Mouse (Mus musculus): ENCODE measurements around the gene Tbxa2r. TPM values are rescaled to one million over a fixed set of nuclear protein-coding genes. Genes with fewer than 3 reads are reported as not detected.

Gene Tbxa2r
- polyA plus RNA-seq, 1 experiment from 2014 or later = 4.4 TPM

- WGBS = 94% methylated on average over 6 of the region's 6 CpGs
- H3K9me3 ChIP-seq = no peaks in the 10 kb centered on the region
Measured at GRCm38 (mm10) chr10:81379809-81380378, 51.4 kb downstream of the Tbxa2r start.

GRCm38 (mm10) chr10:81382039-81382438 lies 53.5 kb downstream of the Tbxa2r start:
- Histone ChIP-seq H3K4me1 (peaks cover 30% of the 10 kb centered on the region), H3K27ac (replicated peaks) (no peak overlapping the region), H3K9ac (replicated peaks) (no peak overlapping the region), H3K4me3 (no peak overlapping the region), H3K4me2 (replicated peaks) (no peak overlapping the region), H3K9me3 (no peaks in the 10 kb centered on the region), H3K36me3 (peaks cover 13% of the 10 kb centered on the region), H3K27me3 (no peaks in the 10 kb centered on the region)
- WGBS = 88% methylated on average over 5 of the region's 5 CpGs
- ATAC-seq (ENCODE audit: low FRiP score, low read depth) = no peak

More at GRCm38 (mm10) chr10:81379809-81380378, 51.4 kb downstream of the Tbxa2r start:
- Histone ChIP-seq H3K4me3 (no peak overlapping the region), H3K36me3 (peaks cover 12% of the 10 kb centered on the region; the same call in 1 of the 2 replicates), H3K4me1 (peaks cover 35% of the 10 kb centered on the region), H3K27me3 (no peaks in the 10 kb centered on the region), H3K27ac (replicated peaks) (no peak overlapping the region), H3K4me2 (replicated peaks) (no peak overlapping the region), H3K9ac (replicated peaks) (no peak overlapping the region)
- no peak for ATAC-seq (ENCODE audit: low FRiP score, low read depth)

DNA sequence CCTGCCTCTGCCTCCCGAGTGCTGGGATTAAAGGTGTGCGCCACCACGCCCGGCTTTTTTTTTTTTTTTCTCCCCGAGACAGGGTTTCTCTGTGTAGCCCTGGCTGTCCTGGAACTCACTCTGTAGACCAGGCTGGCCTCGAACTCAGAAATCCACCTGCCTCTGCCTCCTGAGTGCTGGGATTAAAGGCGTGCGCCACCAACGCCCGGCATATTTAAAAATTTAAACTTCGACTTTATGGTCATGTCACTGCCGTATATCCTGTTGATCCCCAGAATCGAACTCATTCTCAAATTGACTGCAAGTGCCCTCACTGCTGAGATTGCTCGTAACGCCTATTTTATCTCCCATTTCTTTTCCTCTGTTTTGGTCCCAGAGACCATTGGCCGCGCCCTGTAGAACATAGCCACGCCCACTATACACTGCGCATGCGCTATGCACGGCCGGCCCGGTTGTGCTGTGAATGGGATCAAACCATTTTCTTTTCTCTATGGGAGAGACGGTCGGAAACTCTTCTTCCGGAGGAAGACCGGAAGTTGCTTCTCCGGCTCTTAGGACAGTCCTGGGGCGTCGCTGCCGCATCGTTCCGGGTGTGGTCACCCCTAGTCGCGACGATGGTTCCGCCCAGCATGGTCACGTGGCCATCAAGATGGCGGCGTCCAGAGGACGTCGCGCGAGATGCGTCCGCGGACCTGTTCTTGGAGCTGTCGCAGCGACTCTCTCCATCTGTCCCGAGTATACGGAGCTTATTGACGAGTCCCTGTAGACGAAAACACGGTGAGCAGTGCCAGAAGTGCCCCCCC lies 55.5 kb downstream of the Tbxa2r start, which contains the start of the genes Dohh and Gm48551:
TSS of gene Dohh (plus strand) at position 627 of the 803 bp plus-strand sequence.
TSS of gene Gm48551 (plus strand) at position 665 of the 803 bp plus-strand sequence.
- Histone ChIP-seq H3K9ac (replicated peaks) (peak within 1 kb of the TSS; percentile 83), H3K27ac (replicated peaks) (peak within 1 kb of the TSS; percentile 78), H3K9me3 (no peaks in the 10 kb centered on the region), H3K4me2 (replicated peaks) (peak within 1 kb of the TSS; percentile 87), H3K4me1 (peaks cover 20% of the 10 kb centered on the region), H3K27me3 (no peaks in the 10 kb centered on the region), H3K4me3 (peak within 1 kb of the TSS; percentile 65), H3K36me3 (peaks cover 32% of the 10 kb centered on the region)
- 10% methylated on average over 54 of the region's 54 CpGs for WGBS
- ATAC-seq (ENCODE audit: low FRiP score, low read depth) = peak; percentile 95

DNA sequence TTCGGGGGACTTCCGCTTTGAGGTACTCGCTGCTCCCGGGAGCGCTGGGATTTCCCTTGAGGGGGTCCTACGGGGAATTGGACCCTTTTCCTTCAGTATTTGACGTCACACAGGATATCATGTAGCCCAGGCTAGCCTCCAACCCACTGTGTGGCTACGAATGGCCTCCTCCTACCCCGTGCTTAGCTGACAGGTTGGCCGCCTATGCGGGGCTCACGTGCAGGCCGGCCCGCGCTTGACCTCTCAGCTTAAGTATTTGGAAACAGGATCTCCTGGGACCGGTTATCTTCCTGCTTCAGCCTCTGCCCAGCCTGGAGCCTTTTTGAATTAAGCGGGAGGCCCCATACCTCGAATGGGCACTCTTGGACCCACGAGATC lies 56.1 kb downstream of the Tbxa2r start:
- no peaks in the 10 kb centered on the region for H3K9me3 ChIP-seq
- peaks cover 18% of the 10 kb centered on the region for H3K4me1 ChIP-seq
- H3K4me2 ChIP-seq (replicated peaks) = peak overlapping the region; percentile 87
- no peaks in the 10 kb centered on the region for H3K27me3 ChIP-seq
- H3K36me3 ChIP-seq = peaks cover 34% of the 10 kb centered on the region
- peak overlapping the region; percentile 78 for H3K27ac ChIP-seq (replicated peaks)
- peak overlapping the region; percentile 65 for H3K4me3 ChIP-seq
- peak overlapping the region; percentile 83 for H3K9ac ChIP-seq (replicated peaks)
- WGBS = under 1% methylated on average over 19 of the region's 19 CpGs
- ATAC-seq (ENCODE audit: low FRiP score, low read depth) = peak; percentile 20; the same call in 1 of the 2 replicates

Other genes with a start within 250 kb of the Tbxa2r start
- gene Creb3l3, start 229.9 kb upstream of the Tbxa2r start, polyA plus RNA-seq (2016; fragmentation: Nextera tagmentation; extraction: Ambion mirVana) = 0.22 and 0.28 TPM in 2 replicates
- gene Map2k2, start 222.8 kb upstream of the Tbxa2r start, polyA plus RNA-seq (2016; fragmentation: Nextera tagmentation; extraction: Ambion mirVana) = 245 and 248 TPM in 2 replicates
- gene Zbtb7a, start 193.5 kb upstream of the Tbxa2r start, polyA plus RNA-seq (2016; fragmentation: Nextera tagmentation; extraction: Ambion mirVana) = 14.6 and 15.9 TPM in 2 replicates
- 58.6 and 64.9 TPM in 2 replicates for gene Pias4, start 160.8 kb upstream of the Tbxa2r start, polyA plus RNA-seq (2016; fragmentation: Nextera tagmentation; extraction: Ambion mirVana)
- gene Eef2, start 152.1 kb upstream of the Tbxa2r start, polyA plus RNA-seq (2016; fragmentation: Nextera tagmentation; extraction: Ambion mirVana) = 531 and 534 TPM in 2 replicates
- 77.3 and 79.6 TPM in 2 replicates for gene Dapk3, start 145.7 kb upstream of the Tbxa2r start, polyA plus RNA-seq (2016; fragmentation: Nextera tagmentation; extraction: Ambion mirVana)
- gene 4930442H23Rik, start 144.9 kb upstream of the Tbxa2r start, polyA plus RNA-seq (2016; fragmentation: Nextera tagmentation; extraction: Ambion mirVana) = 0.18 TPM in 1 of 2 replicates, not detected in the other
- not detected in 2 replicates for gene Nmrk2, start 126.7 kb upstream of the Tbxa2r start, polyA plus RNA-seq (2016; fragmentation: Nextera tagmentation; extraction: Ambion mirVana)
- 35.5 and 37.2 TPM in 2 replicates for gene Atcay, start 97.9 kb upstream of the Tbxa2r start, polyA plus RNA-seq (2016; fragmentation: Nextera tagmentation; extraction: Ambion mirVana)
- gene Zfr2, start 95.6 kb upstream of the Tbxa2r start, polyA plus RNA-seq (2016; fragmentation: Nextera tagmentation; extraction: Ambion mirVana) = 12.1 and 13.6 TPM in 2 replicates
- 4.3 and 5.0 TPM in 2 replicates for gene Matk, start 75.8 kb upstream of the Tbxa2r start, polyA plus RNA-seq (2016; fragmentation: Nextera tagmentation; extraction: Ambion mirVana)
- 168 and 169 TPM in 2 replicates for gene Mrpl54, start 61.8 kb upstream of the Tbxa2r start, polyA plus RNA-seq (2016; fragmentation: Nextera tagmentation; extraction: Ambion mirVana)
- 34.8 and 36.1 TPM in 2 replicates for gene Apba3, start 61.8 kb upstream of the Tbxa2r start, polyA plus RNA-seq (2016; fragmentation: Nextera tagmentation; extraction: Ambion mirVana)
- 6.6 and 7.5 TPM in 2 replicates for gene Tjp3, start 37.1 kb upstream of the Tbxa2r start, polyA plus RNA-seq (2016; fragmentation: Nextera tagmentation; extraction: Ambion mirVana)
- 89.9 and 92.6 TPM in 2 replicates for gene Pip5k1c, start 35.8 kb upstream of the Tbxa2r start, polyA plus RNA-seq (2016; fragmentation: Nextera tagmentation; extraction: Ambion mirVana)
- 58.8 and 60.5 TPM in 2 replicates for gene Cactin, start 7.6 kb upstream of the Tbxa2r start, polyA plus RNA-seq (2016; fragmentation: Nextera tagmentation; extraction: Ambion mirVana)
- not detected in 2 replicates for gene Gipc3, start 14.5 kb downstream of the Tbxa2r start, polyA plus RNA-seq (2016; fragmentation: Nextera tagmentation; extraction: Ambion mirVana)
- gene Hmg20b, start 21.7 kb downstream of the Tbxa2r start, polyA plus RNA-seq (2016; fragmentation: Nextera tagmentation; extraction: Ambion mirVana) = 90.8 and 97.9 TPM in 2 replicates
- 12.0 and 13.7 TPM in 2 replicates for gene Mfsd12, start 28.8 kb downstream of the Tbxa2r start, polyA plus RNA-seq (2016; fragmentation: Nextera tagmentation; extraction: Ambion mirVana)
- 0.34 and 0.92 TPM in 2 replicates for gene 4930404N11Rik, start 37.1 kb downstream of the Tbxa2r start, polyA plus RNA-seq (2016; fragmentation: Nextera tagmentation; extraction: Ambion mirVana)
- gene Fzr1, start 49.8 kb downstream of the Tbxa2r start, polyA plus RNA-seq (2016; fragmentation: Nextera tagmentation; extraction: Ambion mirVana) = 135 and 139 TPM in 2 replicates
- gene Dohh, start 55.7 kb downstream of the Tbxa2r start, polyA plus RNA-seq (2016; fragmentation: Nextera tagmentation; extraction: Ambion mirVana) = 63.5 and 67.2 TPM in 2 replicates
- 4.2 and 5.5 TPM in 2 replicates for gene Gm48551, start 55.7 kb downstream of the Tbxa2r start, polyA plus RNA-seq (2016; fragmentation: Nextera tagmentation; extraction: Ambion mirVana)
- gene Gm48552, start 60.3 kb downstream of the Tbxa2r start, polyA plus RNA-seq (2016; fragmentation: Nextera tagmentation; extraction: Ambion mirVana) = 0.50 and 2.3 TPM in 2 replicates
- 2.1 and 2.8 TPM in 2 replicates for gene Smim24, start 64.3 kb downstream of the Tbxa2r start, polyA plus RNA-seq (2016; fragmentation: Nextera tagmentation; extraction: Ambion mirVana)
- 14.7 and 19.7 TPM in 2 replicates for gene Nfic, start 126.9 kb downstream of the Tbxa2r start, polyA plus RNA-seq (2016; fragmentation: Nextera tagmentation; extraction: Ambion mirVana)
- gene Celf5, start 154.0 kb downstream of the Tbxa2r start, polyA plus RNA-seq (2016; fragmentation: Nextera tagmentation; extraction: Ambion mirVana) = 37.1 and 44.4 TPM in 2 replicates
- 66.9 and 68.3 TPM in 2 replicates for gene Ncln, start 167.7 kb downstream of the Tbxa2r start, polyA plus RNA-seq (2016; fragmentation: Nextera tagmentation; extraction: Ambion mirVana)
- gene S1pr4, start 171.4 kb downstream of the Tbxa2r start, polyA plus RNA-seq (2016; fragmentation: Nextera tagmentation; extraction: Ambion mirVana) = 0.41 and 0.77 TPM in 2 replicates
- gene Gna15, start 195.5 kb downstream of the Tbxa2r start, polyA plus RNA-seq (2016; fragmentation: Nextera tagmentation; extraction: Ambion mirVana) = 0.58 and 1.0 TPM in 2 replicates
- gene Gna11, start 216.5 kb downstream of the Tbxa2r start, polyA plus RNA-seq (2016; fragmentation: Nextera tagmentation; extraction: Ambion mirVana) = 70.9 and 72.6 TPM in 2 replicates
- gene Aes, start 230.8 kb downstream of the Tbxa2r start, polyA plus RNA-seq (2016; fragmentation: Nextera tagmentation; extraction: Ambion mirVana) = 524 and 532 TPM in 2 replicates
- gene Tle2, start 245.8 kb downstream of the Tbxa2r start, polyA plus RNA-seq (2016; fragmentation: Nextera tagmentation; extraction: Ambion mirVana) = 17.8 and 17.9 TPM in 2 replicates